Mouse (Mus musculus) cerebellum, postnatal 25 days (tissue): Measurements from ENCODE around the gene Akr1c21.
"Not testable (repeated sequence)": the region's sequence is repeated elsewhere in the genome, so short reads cannot be mapped to it uniquely, and the experiment has no call there.

ENCODE experiments used
- DNase-seq, 2 experiments: peaks; one replicate each; pipeline ENCODE4 v3.0.0; 2021; ENCODE audit warnings: mixed read lengths in 2 of 2

Gene Akr1c21

DNA sequence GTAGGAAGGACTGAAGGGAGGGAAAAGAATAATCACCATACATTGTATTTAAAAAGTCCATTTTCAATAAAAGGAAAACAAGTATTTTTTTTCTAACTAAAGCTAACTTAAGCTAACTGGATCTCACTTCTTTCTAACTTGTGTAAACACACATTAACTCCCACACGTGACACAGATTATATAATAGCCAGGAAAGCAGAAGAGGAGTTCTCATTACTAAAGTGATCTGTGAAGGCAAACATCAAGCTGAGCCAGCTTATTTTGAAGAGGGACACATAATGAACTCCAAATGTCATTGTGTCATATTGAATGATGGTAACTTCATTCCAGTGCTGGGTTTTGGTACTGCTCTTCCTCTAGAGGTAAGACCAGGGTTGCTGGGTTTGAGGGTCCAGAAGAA lies at the start of gene Akr1c21:
TSS of gene Akr1c21 (plus strand) at position 205 of the 400 bp plus-strand sequence.
- no peak for DNase-seq

DNA sequence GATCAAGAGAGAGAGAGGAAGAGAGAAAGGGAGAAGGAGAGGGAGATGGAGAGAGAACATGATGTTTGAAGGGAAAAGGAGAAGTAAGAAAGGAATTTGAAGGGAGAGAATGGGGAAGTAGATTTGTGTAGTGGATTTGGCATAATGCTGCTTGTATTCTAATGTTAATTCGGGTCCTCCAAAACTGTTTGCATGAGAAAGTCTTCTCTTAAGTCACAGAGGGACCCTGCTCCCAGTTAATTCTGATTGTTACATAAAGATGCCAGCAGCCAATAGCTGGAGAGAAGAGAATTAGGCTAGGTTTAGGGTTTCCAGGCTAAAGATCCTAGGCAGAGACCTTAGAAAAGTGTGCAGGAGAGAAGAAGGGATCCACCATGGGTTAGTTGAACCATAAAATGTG lies 14.7 kb upstream of the Akr1c21 start:
- DNase-seq, result no peak

DNA sequence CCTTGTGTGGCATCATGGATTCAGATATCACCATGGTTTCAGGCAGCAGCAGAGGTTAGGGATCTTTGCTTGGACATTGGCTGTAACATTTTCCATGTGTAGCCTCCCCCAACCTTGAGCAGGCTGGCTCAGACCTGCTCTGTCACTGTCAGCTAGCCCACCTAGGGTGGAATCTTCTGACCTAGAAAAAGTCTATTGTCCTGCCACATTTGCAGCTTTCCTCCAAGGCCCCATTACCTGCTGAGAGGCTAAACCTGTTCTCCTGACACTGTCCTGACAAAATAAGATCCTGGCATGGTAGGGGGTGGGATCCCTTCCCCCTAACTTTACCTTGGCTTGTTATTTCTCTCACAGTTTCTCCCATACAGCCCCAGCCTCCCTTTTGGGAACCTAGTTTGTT lies 13.4 kb upstream of the Akr1c21 start:
- no peak for DNase-seq

DNA sequence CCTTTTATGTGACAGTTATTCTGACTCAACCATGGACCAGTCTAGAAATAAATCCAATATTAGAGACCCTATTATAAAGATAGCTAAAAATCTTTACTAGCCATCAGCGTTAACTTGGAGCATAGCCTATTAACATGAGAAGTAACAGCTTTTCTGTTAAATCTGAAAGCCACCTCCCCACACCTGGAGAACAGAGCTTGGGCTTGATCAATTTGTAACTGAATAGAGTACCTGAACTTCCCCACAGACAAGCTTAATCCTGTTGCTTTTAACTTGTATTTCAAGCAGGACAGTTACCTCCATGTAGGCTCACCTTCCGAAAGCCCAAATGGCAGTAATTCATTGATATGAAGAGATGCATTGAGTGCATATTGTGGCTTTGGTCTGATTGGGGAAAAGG lies 7.9 kb upstream of the Akr1c21 start:
- DNase-seq, result no peak

DNA sequence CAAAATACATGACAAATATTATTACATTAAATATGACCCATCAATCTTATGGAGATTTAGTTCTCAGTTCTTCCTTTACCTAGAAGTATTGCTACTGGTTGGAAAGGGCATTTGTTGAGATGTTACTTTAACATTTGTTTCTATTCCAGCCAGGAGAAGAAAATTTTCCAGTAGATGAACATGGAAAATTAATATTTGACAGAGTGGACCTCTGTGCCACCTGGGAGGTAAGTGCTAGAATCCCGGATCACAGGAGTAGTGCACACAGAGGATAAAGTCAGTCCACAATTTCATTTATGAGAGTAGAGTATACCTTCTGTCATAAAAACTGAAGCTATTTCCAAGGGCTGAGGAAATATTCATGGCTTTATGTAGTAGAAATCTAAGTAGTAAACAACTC lies 3.0 kb downstream of the Akr1c21 start:
- no peak for DNase-seq

DNA sequence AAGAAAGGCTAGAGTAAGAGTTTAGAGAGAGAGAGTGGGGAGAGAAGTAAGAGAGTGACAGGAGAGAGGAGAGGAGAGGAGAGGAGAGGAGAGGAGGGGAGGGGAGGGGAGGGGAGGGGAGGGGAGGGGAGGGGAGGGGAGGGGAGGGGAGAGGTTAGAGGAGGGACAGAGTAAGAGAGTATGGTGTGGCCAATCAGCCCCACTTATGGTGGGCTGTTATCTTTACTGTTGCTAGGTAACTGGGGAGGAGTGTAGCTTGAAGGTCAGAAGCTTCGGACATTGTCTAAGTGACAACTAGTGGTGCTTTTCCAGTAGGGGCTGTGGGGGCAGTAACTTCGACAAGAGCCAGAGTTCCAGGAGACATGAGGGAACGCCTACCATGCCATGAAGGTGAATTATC lies 29.6 kb downstream of the Akr1c21 start:
- not testable (repeated sequence) for DNase-seq

DNA sequence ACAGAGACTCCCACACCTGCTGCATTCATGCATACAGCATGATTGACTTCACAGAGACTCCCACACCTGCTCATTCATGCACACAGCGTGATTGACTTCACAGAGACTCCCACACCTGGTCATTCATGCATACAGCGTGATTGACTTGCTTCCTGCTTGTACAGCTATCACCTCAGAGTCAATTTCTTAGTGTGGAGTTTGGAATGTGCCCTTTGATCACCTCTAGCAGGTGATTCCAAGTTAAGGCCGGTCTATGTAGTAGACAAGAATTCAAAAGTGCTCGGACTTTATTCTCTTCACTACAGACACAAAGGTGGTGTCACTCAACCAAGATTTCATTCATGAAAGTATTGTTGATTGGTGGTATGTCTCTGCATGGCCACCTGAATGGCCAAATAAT lies 32.9 kb downstream of the Akr1c21 start:
- DNase-seq, result no peak

DNA sequence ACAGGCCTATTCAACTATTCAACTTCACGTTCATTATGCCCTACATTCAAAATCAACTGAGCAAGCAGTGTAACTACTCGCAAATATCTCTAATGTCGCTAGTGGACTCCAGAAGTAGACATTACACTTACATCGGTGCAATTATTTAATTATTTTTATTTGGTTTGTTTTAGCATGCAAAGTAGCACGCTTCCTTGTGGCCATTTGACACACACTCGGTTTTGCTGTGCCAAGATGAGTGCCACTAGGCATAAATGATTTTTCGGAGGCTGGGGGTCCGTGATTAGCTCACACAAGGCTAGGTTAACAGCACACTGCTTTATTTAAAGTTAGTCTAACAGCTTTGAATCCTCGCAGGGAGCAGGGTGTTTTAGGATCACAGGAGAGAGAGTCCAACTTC lies 34.7 kb downstream of the Akr1c21 start:
- DNase-seq, result no peak

DNA sequence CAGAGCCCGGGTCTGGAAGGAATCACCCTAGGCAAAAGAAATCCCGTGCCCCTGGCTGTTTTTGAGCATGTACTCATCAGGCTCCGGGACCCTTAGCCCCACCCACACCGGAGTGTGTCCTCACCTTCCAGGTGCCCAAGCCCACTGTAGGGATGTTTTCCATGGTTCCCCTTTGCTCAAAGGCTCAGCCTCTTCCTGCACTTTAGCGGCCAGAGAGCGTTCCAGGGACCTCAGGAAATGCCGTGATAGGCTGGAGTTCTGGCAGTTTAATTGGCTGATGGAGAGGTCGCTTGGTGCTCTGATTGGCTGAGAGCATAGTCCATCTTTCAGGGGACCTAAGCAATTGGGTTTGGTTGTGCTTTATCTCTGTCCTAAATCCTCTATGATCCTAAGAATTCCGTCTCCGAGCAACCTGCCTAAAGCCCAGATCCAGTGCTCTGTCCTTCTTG lies 35.1 kb downstream of the Akr1c21 start, which contains the start of gene Akr1e1:
TSS of gene Akr1e1 (minus strand) at position 214 of the 449 bp plus-strand sequence.
- DNase-seq, result peak; percentile 90

DNA sequence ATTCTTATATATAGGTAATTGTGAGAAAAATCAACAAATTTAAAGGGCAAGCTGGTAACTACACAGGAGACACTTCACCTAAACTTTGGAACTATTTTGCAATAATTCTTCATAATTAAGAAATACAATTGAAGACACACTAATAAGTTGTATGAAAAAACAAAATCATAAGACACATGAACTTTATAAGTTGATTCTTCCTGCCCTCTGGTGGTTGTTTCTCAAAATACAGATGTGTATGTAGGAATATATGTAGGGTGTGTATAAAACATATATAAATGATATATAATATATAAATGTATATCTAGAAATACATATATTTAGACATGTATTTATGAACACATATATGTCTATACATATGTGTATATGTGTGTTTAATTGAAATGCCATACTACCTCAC lies 37.0 kb downstream of the Akr1c21 start:
- DNase-seq, result no peak
